ENCODE assay signal across 10 mouse cellular contexts in the genomic region with DNA sequence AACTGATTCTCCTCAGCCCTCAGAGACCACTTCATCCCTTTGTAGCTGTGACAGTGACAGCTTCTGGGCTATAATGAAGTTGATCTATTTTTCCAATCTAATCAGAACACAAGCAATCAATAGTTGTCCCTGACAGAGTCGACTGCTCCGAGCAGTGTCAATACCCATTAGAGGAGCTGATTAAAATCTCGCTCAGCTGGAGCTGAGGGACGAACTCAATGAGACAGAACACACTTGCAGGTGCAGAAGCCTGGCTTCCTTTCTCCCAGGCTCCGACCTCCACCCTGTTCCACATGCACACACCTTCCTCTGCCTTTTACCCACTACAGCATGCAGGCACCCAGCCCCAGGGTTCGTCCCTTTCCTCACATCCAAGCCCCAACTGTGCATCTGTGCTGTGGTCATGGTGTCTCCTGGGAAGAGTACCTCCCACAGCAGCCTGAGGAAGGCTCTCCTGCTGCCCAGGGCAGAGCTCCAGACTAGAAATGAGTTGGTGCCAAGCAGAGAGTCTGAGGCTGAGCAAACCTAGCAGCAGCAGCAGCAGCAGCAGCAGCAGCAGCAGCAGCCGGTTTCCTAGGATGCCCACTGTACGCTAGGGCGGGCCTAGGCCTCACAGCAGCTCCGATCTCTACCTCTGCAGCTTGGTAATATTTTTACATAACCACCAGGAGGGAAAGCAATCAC.
DNase-seq lines count a peak whose midpoint lies in the region; ATAC-seq and TF ChIP-seq lines count a peak whose summit lies in the region.
"Had no signal": no experiment of that assay in that cellular context is flagged by ENCODE, and none has a peak within 500 bp of the region (broad histone marks: within the 10 kb centered on the region; RNA-seq: fewer than 3 reads in every experiment).

No protein-coding gene starts in this region.

- no peaks in the 10 kb centered on the region; the same call in none of the 2 replicates for H3K36me3 ChIP-seq in forebrain, embryonic 12.5 days (replicated peaks)
- peaks cover 3% of the 10 kb centered on the region; the same call in 1 of the 2 replicates for H3K36me3 ChIP-seq in forebrain, embryonic 14.5 days (ENCODE audit: control insufficient read depth, insufficient read depth, low read length)
- H3K36me3 ChIP-seq in hindbrain, embryonic 16.5 days (ENCODE audit: control insufficient read depth, insufficient read depth, low read length), result peaks cover 11% of the 10 kb centered on the region; the same call in 1 of the 2 replicates

- DNase-seq in forebrain, embryonic 14.5 days (ENCODE audit: low spot score), result no peak
- DNase-seq in left cerebral cortex, adult 2 months (ENCODE audit: extremely low spot score in 1 of 2, low spot score in 2 of 2), result no peak
- DNase-seq in left cerebral cortex, adult 9 months (ENCODE audit: low spot score in 2 of 2), result no peak
- no peak for DNase-seq in frontal cortex, postnatal 25 days (ENCODE audit: low spot score in 2 of 2)
- DNase-seq: layer of hippocampus, postnatal 36 days had no signal

- H3K27me3 ChIP-seq in forebrain, embryonic 12.5 days, result no peaks in the 10 kb centered on the region
- H3K27me3 ChIP-seq in forebrain, embryonic 14.5 days (replicated peaks; ENCODE audit: control insufficient read depth, insufficient read depth, low read length), result no peaks in the 10 kb centered on the region
- H3K27me3 ChIP-seq in hindbrain, embryonic 16.5 days (replicated peaks; ENCODE audit: control insufficient read depth, insufficient read depth, low read length), result no peaks in the 10 kb centered on the region
- H3K27me3 ChIP-seq: heart, embryonic 12.5 days had no signal

- no peak for TF ChIP-seq POLR2A in olfactory bulb, adult 2 months (IDR thresholded peaks at IDR 0.05; ENCODE audit: insufficient read depth, low read depth, low read length)

- ATAC-seq in forebrain, embryonic 12.5 days (ENCODE audit: low FRiP score), result 0 out of 2 replicates have a peak, but pooled peaks have one; percentile 33
- ATAC-seq in forebrain, embryonic 14.5 days, result no peak
- peak; percentile 25; the same call in 1 of the 2 replicates for ATAC-seq in hindbrain, embryonic 16.5 days
- no peak for ATAC-seq in activated CD4-positive, CD25-positive, alpha-beta regulatory T cell, adult 4 months

- peaks cover 11% of the 10 kb centered on the region; the same call in 1 of the 2 replicates for H3K4me1 ChIP-seq in forebrain, embryonic 12.5 days
- no peaks in the 10 kb centered on the region for H3K4me1 ChIP-seq in forebrain, embryonic 14.5 days (ENCODE audit: control insufficient read depth, insufficient read depth, low read length)
- peaks cover 18% of the 10 kb centered on the region for H3K4me1 ChIP-seq in hindbrain, embryonic 16.5 days (ENCODE audit: control insufficient read depth, insufficient read depth, low read depth, low read length)
- H3K4me1 ChIP-seq in olfactory bulb, adult 2 months (ENCODE audit: control insufficient read depth, insufficient read depth, low read length), result peaks cover 32% of the 10 kb centered on the region

- H3K4me3 ChIP-seq in forebrain, embryonic 12.5 days (replicated peaks), result no peak overlapping the region
- no peak overlapping the region for H3K4me3 ChIP-seq in forebrain, embryonic 14.5 days (ENCODE audit: low read depth, low read length)
- H3K4me3 ChIP-seq in left cerebral cortex, adult 2 months, result no peak overlapping the region
- H3K4me3 ChIP-seq in hindbrain, embryonic 16.5 days (ENCODE audit: low read length), result no peak overlapping the region
- H3K4me3 ChIP-seq in olfactory bulb, adult 2 months (ENCODE audit: insufficient read depth, low read depth, low read length), result no peak overlapping the region
- H3K4me3 ChIP-seq: heart, embryonic 12.5 days had no signal

- intact Hi-C loops in left cerebral cortex, adult 2 months (cut with DNase I), result no loop called here

- TF ChIP-seq CTCF in left cerebral cortex, adult 2 months (IDR thresholded peaks at IDR 0.05), result no peak
- no peak for TF ChIP-seq CTCF in olfactory bulb, adult 2 months (IDR thresholded peaks at IDR 0.05; ENCODE audit: insufficient read depth, low read depth, low read length)

- WGBS in forebrain, embryonic 12.5 days, result 65% methylated on average over 10 of the region's 10 CpGs
- 66% methylated on average over 10 of the region's 10 CpGs for WGBS in forebrain, embryonic 14.5 days
- 46% methylated on average over 10 of the region's 10 CpGs for WGBS in hindbrain, embryonic 16.5 days
- WGBS in olfactory bulb, adult 2 months, result 58% methylated on average over 10 of the region's 10 CpGs

- H3K4me2 ChIP-seq in forebrain, embryonic 12.5 days, result no peak overlapping the region
- H3K4me2 ChIP-seq in forebrain, embryonic 14.5 days (ENCODE audit: low read length), result no peak overlapping the region
- no peak overlapping the region for H3K4me2 ChIP-seq in hindbrain, embryonic 16.5 days (ENCODE audit: low read length)
- H3K4me2 ChIP-seq: heart, embryonic 12.5 days had no signal

- H3K9me3 ChIP-seq in forebrain, embryonic 12.5 days, result no peaks in the 10 kb centered on the region
- H3K9me3 ChIP-seq in forebrain, embryonic 14.5 days (replicated peaks; ENCODE audit: control insufficient read depth, low read length), result no peaks in the 10 kb centered on the region
- no peaks in the 10 kb centered on the region for H3K9me3 ChIP-seq in hindbrain, embryonic 16.5 days (ENCODE audit: control insufficient read depth, low read length)
- H3K9me3 ChIP-seq: heart, embryonic 12.5 days had no signal

- H3K9ac ChIP-seq in forebrain, embryonic 12.5 days, result no peak overlapping the region
- no peak overlapping the region; the same call in 1 of the 2 replicates for H3K9ac ChIP-seq in forebrain, embryonic 14.5 days (ENCODE audit: low read length)
- 0 out of 2 replicates have a peak overlapping the region, but pooled peaks have one; percentile 4 for H3K9ac ChIP-seq in hindbrain, embryonic 16.5 days (ENCODE audit: low read depth, low read length)
- H3K9ac ChIP-seq: heart, embryonic 12.5 days had no signal

- no peak overlapping the region for H3K27ac ChIP-seq in forebrain, embryonic 12.5 days
- no peak overlapping the region; the same call in 1 of the 2 replicates for H3K27ac ChIP-seq in forebrain, embryonic 14.5 days (ENCODE audit: low read depth, low read length)
- peak overlapping the region; percentile 76 for H3K27ac ChIP-seq in left cerebral cortex, adult 2 months
- peak overlapping the region; percentile 59 for H3K27ac ChIP-seq in hindbrain, embryonic 16.5 days (ENCODE audit: low read depth, low read length)
- peak overlapping the region; percentile 8; the same call in 1 of the 2 replicates for H3K27ac ChIP-seq in olfactory bulb, adult 2 months (ENCODE audit: insufficient read depth, low read depth, low read length)

Comparison
In these comparisons a context has a peak if more than half of its experiments do, and no peak if none do; other contexts are left out.
1. ATAC-seq: peak in forebrain, embryonic 12.5 days (single experiment) and hindbrain, embryonic 16.5 days (single experiment); none in forebrain, embryonic 14.5 days (single experiment) and activated CD4-positive, CD25-positive, alpha-beta regulatory T cell, adult 4 months (single experiment).
2. H3K27ac ChIP-seq: peak in left cerebral cortex, adult 2 months (single experiment), hindbrain, embryonic 16.5 days (single experiment) and olfactory bulb, adult 2 months (single experiment); none in forebrain, embryonic 12.5 days (single experiment) and forebrain, embryonic 14.5 days (single experiment).